28 mouse cellular contexts compared by ENCODE assay signal in the genomic region with DNA sequence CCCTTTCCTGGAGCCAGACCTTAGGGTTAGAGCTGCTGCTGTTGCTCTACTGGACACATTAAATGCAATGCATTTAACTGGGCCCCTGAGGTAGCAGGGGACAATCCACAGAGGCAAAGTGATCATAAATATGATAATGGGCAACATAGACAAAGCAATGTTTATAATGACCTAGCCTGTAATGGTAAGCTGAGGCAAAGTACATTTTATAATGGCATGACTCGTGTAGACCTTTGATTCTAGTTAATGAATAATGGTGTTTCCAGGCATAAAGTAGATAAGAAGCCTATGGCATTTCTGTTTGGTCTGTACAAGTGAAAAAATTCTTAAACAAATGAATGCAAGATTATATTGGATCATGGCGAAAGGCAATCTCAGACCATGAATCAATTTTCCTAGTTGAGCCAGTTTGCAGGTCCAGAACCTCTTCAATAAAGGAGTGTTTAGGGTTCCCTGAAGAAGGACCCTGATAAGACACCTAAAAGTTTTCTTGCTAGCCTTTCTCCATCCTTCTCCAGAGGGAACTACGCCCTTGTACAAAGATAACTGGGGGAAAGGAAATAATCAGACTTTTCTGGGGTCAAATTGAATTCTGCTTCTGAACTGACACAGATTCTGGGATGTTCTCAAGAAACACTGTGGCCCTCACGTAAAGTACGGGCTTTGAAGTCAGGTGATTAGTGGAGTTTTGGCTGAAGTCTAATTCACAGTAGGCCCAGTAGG. TPM values are rescaled to one million over a fixed set of nuclear protein-coding genes. Genes with fewer than 3 reads are reported as not detected.
"Had no signal": no experiment of that assay in that cellular context is flagged by ENCODE, and none has a peak within 500 bp of the region (broad histone marks: within the 10 kb centered on the region; RNA-seq: fewer than 3 reads in every experiment).

No protein-coding gene starts in this region.

- H3K4me3 ChIP-seq: embryonic facial prominence, embryonic 10.5 days; embryonic facial prominence, embryonic 12.5 days; embryonic facial prominence, embryonic 13.5 days; embryonic facial prominence, embryonic 15.5 days; erythroblast, embryonic 14.5 days; forebrain, embryonic 10.5 days; forebrain, embryonic 12.5 days; forebrain, embryonic 13.5 days; forebrain, embryonic 15.5 days; gastrocnemius, adult 2 months had no signal

- H3K27ac ChIP-seq: embryonic facial prominence, embryonic 10.5 days; embryonic facial prominence, embryonic 12.5 days; embryonic facial prominence, embryonic 13.5 days; embryonic facial prominence, embryonic 15.5 days; forebrain, embryonic 10.5 days; forebrain, embryonic 12.5 days; forebrain, embryonic 13.5 days; forebrain, embryonic 15.5 days; gastrocnemius, adult 2 months had no signal

- DNase-seq: cerebellum, adult 2 months; cerebellum, adult 8-10 months; cerebellum, adult 9-10 months; cerebellum, adult 9-11 months; cerebellum, postnatal 10 days; cerebellum, postnatal 14 days; cerebellum, postnatal 25 days; cerebellum, postnatal 36 days; embryo, embryonic 11 days; forebrain, postnatal 0 days; gastrocnemius, adult 2 months; gastrocnemius, postnatal 10 days; gastrocnemius, postnatal 14 days; gastrocnemius, postnatal 25 days; gastrocnemius, postnatal 36 days; heart, adult 11 months; heart, adult 18-20 months had no signal

- H3K4me2 ChIP-seq: embryonic facial prominence, embryonic 12.5 days; embryonic facial prominence, embryonic 13.5 days; embryonic facial prominence, embryonic 15.5 days; forebrain, embryonic 12.5 days; forebrain, embryonic 13.5 days; forebrain, embryonic 15.5 days had no signal

- H3K27me3 ChIP-seq: embryonic facial prominence, embryonic 12.5 days; embryonic facial prominence, embryonic 13.5 days; embryonic facial prominence, embryonic 15.5 days; forebrain, embryonic 12.5 days; forebrain, embryonic 13.5 days; forebrain, embryonic 15.5 days had no signal

- ATAC-seq: forebrain, embryonic 13.5 days; forebrain, embryonic 14.5 days; forebrain, embryonic 15.5 days; forebrain, embryonic 16.5 days; forebrain, postnatal 0 days had no signal

- H3K9me3 ChIP-seq: embryonic facial prominence, embryonic 10.5 days; embryonic facial prominence, embryonic 12.5 days; embryonic facial prominence, embryonic 13.5 days; embryonic facial prominence, embryonic 15.5 days; forebrain, embryonic 10.5 days; forebrain, embryonic 12.5 days; forebrain, embryonic 13.5 days; forebrain, embryonic 15.5 days had no signal

- H3K9ac ChIP-seq: embryonic facial prominence, embryonic 12.5 days; embryonic facial prominence, embryonic 13.5 days; embryonic facial prominence, embryonic 15.5 days; forebrain, embryonic 12.5 days; forebrain, embryonic 13.5 days; forebrain, embryonic 15.5 days; forebrain, postnatal 0 days had no signal

- H3K4me1 ChIP-seq: embryonic facial prominence, embryonic 10.5 days; embryonic facial prominence, embryonic 12.5 days; embryonic facial prominence, embryonic 13.5 days; embryonic facial prominence, embryonic 15.5 days; forebrain, embryonic 12.5 days; forebrain, embryonic 13.5 days; forebrain, embryonic 15.5 days had no signal

- H3K36me3 ChIP-seq: embryonic facial prominence, embryonic 10.5 days; embryonic facial prominence, embryonic 12.5 days; embryonic facial prominence, embryonic 13.5 days; embryonic facial prominence, embryonic 15.5 days; forebrain, embryonic 10.5 days; forebrain, embryonic 12.5 days; forebrain, embryonic 15.5 days had no signal

RNA-seq across cellular contexts. Expression of a gene that starts 53.0 kb away (rescaled TPM):
- polyA plus RNA-seq: erythroblast, embryonic 14.5 days; forebrain, embryonic 12.5 days; forebrain, embryonic 13.5 days had no signal
